Mouse (Mus musculus): Measurements from ENCODE around the gene 2010111I01Rik. TPM values are rescaled to one million over a fixed set of nuclear protein-coding genes. Genes with fewer than 3 reads are reported as not detected.

Gene 2010111I01Rik
- total RNA-seq, 2 experiments from 2014 or later = 66.2 to 78.6 TPM

Small RNAs within 50 kb of the gene (microRNA-seq; reads per million reads assigned to microRNA genes)
- gene Mir23b = 12,551 to 13,323 reads per million in 2 experiments
- 0 reads per million in 2 experiments for gene Mir24-1
- gene Mir27b = 654 to 1,608 reads per million in 2 experiments
- 0 reads per million in 2 experiments for gene Mir3074-1

Other genes with a start within 250 kb of the 2010111I01Rik start
- gene Platr25, start 204.2 kb upstream of the 2010111I01Rik start, total RNA-seq (2021) = 10 to 100 TPM; 12.2 to 14.8 TPM
- gene Gm5141, start 179.1 kb upstream of the 2010111I01Rik start, total RNA-seq (2021) = 1 to 10 TPM; 5.3 to 6.9 TPM
- under 1 TPM in 1 of 2 experiments, not detected in 1; 0.58 TPM for gene Fbp2, start 106.5 kb upstream of the 2010111I01Rik start, total RNA-seq (2021)
- 1 to 10 TPM; 1.1 to 1.6 TPM for gene Fbp1, start 76.6 kb upstream of the 2010111I01Rik start, total RNA-seq (2021)